In the genomic region with DNA sequence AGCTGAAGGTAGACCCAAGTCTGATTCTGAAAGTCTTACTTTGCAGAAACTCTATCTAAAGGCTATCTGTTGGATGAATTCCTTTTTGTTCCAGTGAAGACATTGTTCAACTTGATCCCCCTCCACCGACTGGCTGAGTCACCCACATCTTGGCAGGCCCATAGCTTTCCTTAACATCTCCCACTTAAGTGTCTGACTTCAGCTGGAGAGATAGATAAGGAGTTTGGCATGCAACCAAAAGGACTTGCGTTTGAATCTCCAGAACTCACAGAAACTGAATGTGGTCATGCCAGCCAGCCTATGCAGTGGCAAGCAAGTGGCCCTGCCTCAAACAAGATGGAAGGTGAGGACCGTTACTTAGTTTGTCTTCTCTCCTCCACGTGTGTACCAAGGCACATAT, we compare ENCODE assay signal across 22 mouse cellular contexts.
A peak's percentile ranks its signal among the peaks of the same experiment; 100 is the strongest.
DNase-seq lines count a peak whose midpoint lies in the region; ATAC-seq lines count a peak whose summit lies in the region.
"Had no signal": no experiment of that assay in that cellular context is flagged by ENCODE, and none has a peak within 500 bp of the region (broad histone marks: within the 10 kb centered on the region; RNA-seq: fewer than 3 reads in every experiment).

No protein-coding gene starts in this region.

- H3K9me3 ChIP-seq in neural tube, embryonic 15.5 days (replicated peaks): no peaks in the 10 kb centered on the region; the same call in 1 of the 2 replicates
- H3K9me3 ChIP-seq: embryonic facial prominence, embryonic 13.5 days; forebrain, embryonic 12.5 days; midbrain, embryonic 15.5 days had no signal

- WGBS in neural tube, embryonic 15.5 days: 80% methylated on average over 4 of the region's 4 CpGs

- H3K36me3 ChIP-seq in neural tube, embryonic 15.5 days: no peaks in the 10 kb centered on the region
- H3K36me3 ChIP-seq: embryonic facial prominence, embryonic 13.5 days; forebrain, embryonic 12.5 days; limb, embryonic 12.5 days; midbrain, embryonic 15.5 days had no signal

- H3K9ac ChIP-seq in neural tube, embryonic 15.5 days (replicated peaks): no peak overlapping the region
- H3K9ac ChIP-seq: embryonic facial prominence, embryonic 13.5 days; forebrain, embryonic 12.5 days; hindbrain, embryonic 14.5 days; limb, embryonic 12.5 days; liver, embryonic 14.5 days; midbrain, embryonic 15.5 days had no signal

- H3K27ac ChIP-seq in neural tube, embryonic 15.5 days (replicated peaks): no peak overlapping the region
- H3K27ac ChIP-seq: forebrain, embryonic 12.5 days; heart, adult 2 months; hindbrain, embryonic 14.5 days; limb, embryonic 12.5 days; liver, embryonic 14.5 days; midbrain, embryonic 15.5 days had no signal

- H3K27me3 ChIP-seq in neural tube, embryonic 15.5 days (replicated peaks): no peaks in the 10 kb centered on the region
- H3K27me3 ChIP-seq: embryonic facial prominence, embryonic 13.5 days; forebrain, embryonic 12.5 days; midbrain, embryonic 15.5 days had no signal

- no peak overlapping the region for H3K4me2 ChIP-seq in neural tube, embryonic 15.5 days
- H3K4me2 ChIP-seq: embryonic facial prominence, embryonic 13.5 days; forebrain, embryonic 12.5 days; hindbrain, embryonic 14.5 days; limb, embryonic 12.5 days; midbrain, embryonic 15.5 days had no signal

- no peak for ATAC-seq in neural tube, embryonic 15.5 days (ENCODE audit: low FRiP score)
- ATAC-seq: intestine, postnatal 0 days; midbrain, embryonic 15.5 days had no signal

- H3K4me1 ChIP-seq in neural tube, embryonic 15.5 days: peaks cover 3% of the 10 kb centered on the region; the same call in 1 of the 2 replicates
- H3K4me1 ChIP-seq: forebrain, embryonic 12.5 days; midbrain, embryonic 15.5 days had no signal

- peak; percentile 41 to 81 for DNase-seq in frontal cortex, adult 2 months (ENCODE audit: extremely low spot score in 1 of 2, low spot score in 1 of 2)
- no peak for DNase-seq in frontal cortex, postnatal 14 days (ENCODE audit: low spot score in 2 of 2)
- DNase-seq in right cerebral cortex, postnatal 25 days: peak; percentile 43
- no peak for DNase-seq in right cerebral cortex, postnatal 4 days
- peak; percentile 36 to 53 for DNase-seq in left cerebral cortex, adult 9 months (ENCODE audit: low spot score in 2 of 2)
- no peak for DNase-seq in thymus, postnatal 10 days (ENCODE audit: low spot score in 2 of 2)
- no peak for DNase-seq in cerebellum, adult 9-11 months
- DNase-seq: adrenal gland, postnatal 36 days; cerebellum, postnatal 25 days; heart, adult 2 months; heart, postnatal 14 days; kidney, postnatal 10 days; layer of hippocampus, adult 9-11 months; thymus, postnatal 4 days had no signal

- H3K4me3 ChIP-seq in neural tube, embryonic 15.5 days (replicated peaks): no peak overlapping the region
- H3K4me3 ChIP-seq: embryonic facial prominence, embryonic 13.5 days; forebrain, embryonic 12.5 days; heart, adult 2 months; limb, embryonic 12.5 days; midbrain, embryonic 15.5 days had no signal

Comparison
In these comparisons a context has a peak if more than half of its experiments do, and no peak if none do; other contexts are left out.
1. DNase-seq: peak in frontal cortex, adult 2 months (2 of 2), right cerebral cortex, postnatal 25 days (single experiment) and left cerebral cortex, adult 9 months (2 of 2); none in frontal cortex, postnatal 14 days (0 of 2), right cerebral cortex, postnatal 4 days (single experiment), thymus, postnatal 10 days (0 of 2) and cerebellum, adult 9-11 months (single experiment).